Mouse (Mus musculus): ENCODE measurements around the gene Xndc1.

DNA sequence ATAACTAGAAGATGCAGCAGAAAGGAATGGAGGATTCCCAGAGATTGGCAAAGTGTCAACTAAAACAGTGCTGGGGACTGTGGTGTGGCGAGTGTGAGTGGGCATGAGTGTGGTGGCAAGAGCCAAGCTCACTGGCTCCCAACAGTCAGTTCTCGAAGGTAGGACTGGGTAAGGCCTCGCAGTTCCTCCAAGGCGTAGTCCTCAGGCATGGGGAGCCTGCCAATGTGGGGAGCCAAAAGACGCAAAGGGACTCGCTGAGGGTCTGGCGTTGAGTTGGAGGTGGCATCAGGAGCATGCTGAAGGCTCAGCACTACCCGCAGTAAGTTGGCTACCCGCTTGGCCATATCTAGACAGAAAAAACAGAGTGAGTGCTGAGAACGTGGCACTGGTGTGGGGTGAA is 55.0 kb downstream of the Xndc1 start:
- TF ChIP-seq POLR2A (IDR thresholded peaks at IDR 0.05; ENCODE audit: borderline replicate concordance, control insufficient read depth, low read depth, low read length): no peak
- TF ChIP-seq CTCF (IDR thresholded peaks at IDR 0.05; ENCODE audit: control insufficient read depth, insufficient read depth, low read length): no peak

Measured in bone marrow, adult 2 months (tissue).